Mouse (Mus musculus): Measurements from ENCODE around the gene Arhgef7.
A peak's percentile ranks its signal among the peaks of the same experiment; 100 is the strongest.

Gene Arhgef7

GRCm38 (mm10) chr8:11797729-11798479, 70.4 kb downstream of the Arhgef7 start:
- no peak for DNase-seq (ENCODE audit: low spot score in 2 of 2)

DNA sequence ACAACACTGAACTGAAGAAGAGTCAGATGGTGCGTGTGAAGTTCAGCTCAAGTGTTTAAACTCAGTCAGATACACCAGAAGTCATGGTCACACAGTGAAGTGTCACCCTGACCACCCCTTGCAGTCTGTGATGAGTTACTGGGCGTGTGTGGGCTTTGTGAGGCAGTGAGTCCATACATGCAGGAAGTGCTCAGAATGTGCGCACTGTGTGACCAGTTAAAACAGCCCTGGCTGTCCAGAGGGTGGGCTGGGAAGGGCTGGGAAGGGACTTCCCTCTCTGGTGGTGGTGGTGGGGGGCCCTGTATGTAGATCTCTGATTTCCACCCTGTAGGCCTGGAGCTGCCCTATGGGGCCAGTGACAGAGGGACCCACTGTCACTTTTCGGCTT, 71.0 kb downstream of the Arhgef7 start:
- DNase-seq (ENCODE audit: low spot score in 2 of 2) = no peak

- no peak for DNase-seq (ENCODE audit: low spot score in 2 of 2)
These were observed 71.6 kb downstream of the Arhgef7 start for GRCm38 (mm10) chr8:11799098-11799497.

- DNase-seq (ENCODE audit: low spot score in 2 of 2) = no peak
These were observed 73.0 kb downstream of the Arhgef7 start for GRCm38 (mm10) chr8:11800481-11800880.

GRCm38 (mm10) chr8:11801571-11801970, 74.0 kb downstream of the Arhgef7 start:
- no peak for DNase-seq (ENCODE audit: low spot score in 2 of 2)

DNA sequence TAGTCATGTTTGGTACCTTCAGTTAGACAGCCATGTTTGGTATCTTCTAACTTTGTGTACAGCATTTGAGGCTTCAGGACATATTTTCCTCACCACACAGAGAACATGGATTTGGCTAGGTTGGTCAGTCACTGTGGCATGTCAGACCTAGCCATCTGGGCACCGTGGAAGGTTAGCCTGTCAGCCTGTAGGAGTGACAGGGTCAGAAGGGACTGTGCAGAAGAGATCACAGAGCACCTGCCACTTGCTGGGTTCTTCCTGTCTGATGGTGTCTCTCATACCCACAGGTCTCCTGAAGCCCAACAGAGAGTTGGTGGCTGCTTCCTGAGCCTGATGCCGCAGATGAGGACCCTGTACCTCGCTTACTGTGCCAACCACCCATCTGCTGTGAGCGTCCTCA, 77.4 kb downstream of the Arhgef7 start:
- no peak for DNase-seq (ENCODE audit: low spot score in 2 of 2)

- no peak for DNase-seq (ENCODE audit: low spot score in 2 of 2)
These were observed 78.7 kb downstream of the Arhgef7 start for GRCm38 (mm10) chr8:11806252-11806651.

GRCm38 (mm10) chr8:11807361-11807760, 79.8 kb downstream of the Arhgef7 start:
- no peak for DNase-seq (ENCODE audit: low spot score in 2 of 2)

DNA sequence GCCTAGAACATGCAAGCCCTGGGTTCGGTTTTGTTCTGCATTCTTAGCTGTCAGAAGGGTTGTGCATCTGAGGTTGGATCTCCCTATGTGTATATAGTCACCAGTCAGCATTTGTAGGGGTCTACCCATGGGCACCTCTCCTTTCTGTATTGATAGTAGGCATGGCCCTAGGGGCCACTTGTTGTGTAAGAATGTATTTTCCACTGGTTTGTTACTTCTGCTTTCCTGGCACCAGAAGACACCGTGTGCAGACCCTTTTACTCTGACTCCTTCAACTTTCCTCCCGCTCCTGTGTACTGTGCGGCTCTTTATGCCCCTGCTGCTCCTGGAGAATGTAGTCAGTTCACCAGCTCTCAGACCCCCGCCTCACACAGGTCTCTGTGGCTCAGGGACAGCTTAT, 80.5 kb downstream of the Arhgef7 start:
- no peak for DNase-seq (ENCODE audit: low spot score in 2 of 2)

DNA sequence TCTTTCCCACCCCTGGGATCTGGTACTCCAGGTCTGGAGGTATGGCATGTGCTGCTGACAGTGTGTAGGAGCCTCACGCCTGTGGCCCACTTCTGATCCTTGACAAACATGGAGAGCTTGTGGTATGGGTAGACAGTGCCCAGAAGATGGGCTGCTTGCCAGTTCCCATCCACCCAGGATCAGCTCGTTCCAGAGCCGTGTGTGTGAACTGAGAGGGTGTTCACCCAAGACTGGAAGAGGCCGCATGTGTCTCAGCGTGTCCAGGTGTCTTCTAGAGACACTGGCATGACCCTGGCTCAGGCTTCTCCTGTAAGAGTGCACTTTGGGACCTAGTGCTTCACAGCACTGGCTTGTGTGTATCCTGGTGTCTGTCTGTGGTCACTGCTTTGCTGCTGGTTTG, 82.9 kb downstream of the Arhgef7 start:
- DNase-seq (ENCODE audit: low spot score in 2 of 2) = no peak

DNA sequence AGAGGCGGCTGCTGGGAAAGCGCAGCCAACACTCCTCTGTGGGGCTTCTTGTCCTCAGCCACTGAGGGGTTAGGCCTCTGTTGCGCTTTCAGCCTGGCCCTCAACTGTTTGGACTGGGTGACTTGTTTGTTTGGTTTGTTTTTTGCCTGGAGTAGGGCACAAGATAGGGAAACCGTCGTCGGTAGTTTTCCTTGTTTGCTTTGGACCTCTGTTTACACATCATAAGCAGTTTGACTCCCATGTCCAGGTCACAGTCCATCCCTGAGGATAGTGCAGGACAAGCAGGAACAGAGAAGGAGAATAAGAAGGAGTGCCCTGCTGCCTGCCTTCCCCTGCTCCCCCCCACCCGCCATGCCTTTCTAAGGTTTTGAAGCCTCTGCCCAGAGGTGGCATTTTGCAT, 86.3 kb downstream of the Arhgef7 start:
- no peak for DNase-seq (ENCODE audit: low spot score in 2 of 2)

DNA sequence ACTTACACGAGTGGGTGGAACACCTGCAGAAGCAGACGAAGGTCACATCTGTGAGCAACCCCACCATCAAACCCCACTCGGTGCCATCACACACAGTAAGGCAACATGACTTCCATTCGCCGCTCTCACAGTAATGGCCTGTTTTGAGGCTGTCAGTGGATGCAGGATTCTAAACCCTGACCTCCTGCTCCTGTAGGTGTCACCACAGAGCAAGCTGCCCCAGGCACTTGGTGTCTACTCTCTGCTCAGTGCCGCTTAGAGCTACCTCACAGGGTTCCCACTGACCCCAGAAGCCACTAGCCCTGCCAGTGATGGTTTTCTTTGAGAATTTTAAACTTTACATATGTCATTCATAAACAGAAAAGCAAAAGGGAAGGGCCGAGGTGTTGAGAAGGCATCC, 87.7 kb downstream of the Arhgef7 start:
- DNase-seq (ENCODE audit: low spot score in 2 of 2) = no peak

DNA sequence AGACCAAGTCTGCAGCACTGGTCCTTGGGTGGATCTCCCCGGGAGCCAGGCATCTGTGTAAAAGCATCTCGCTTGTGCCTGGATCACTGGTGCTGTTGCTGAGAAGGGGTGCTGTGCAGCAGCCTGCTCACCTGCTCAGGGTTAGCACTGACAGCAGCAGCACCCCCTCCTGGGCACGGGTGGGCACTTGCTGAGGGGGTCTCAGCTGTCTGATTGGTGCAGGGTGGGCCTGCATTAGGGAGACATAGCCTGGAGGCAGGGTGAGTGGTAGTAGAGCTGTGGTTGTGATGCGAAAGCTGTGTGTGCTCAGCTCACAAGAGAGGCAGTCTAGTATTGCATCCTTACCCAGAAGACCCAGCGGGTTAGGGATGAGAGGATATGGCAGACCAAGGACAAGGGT, 92.6 kb downstream of the Arhgef7 start:
- no peak for DNase-seq (ENCODE audit: low spot score in 2 of 2)

GRCm38 (mm10) chr8:11820568-11820967, 93.0 kb downstream of the Arhgef7 start:
- DNase-seq (ENCODE audit: low spot score in 2 of 2) = peak; percentile 25 to 43

GRCm38 (mm10) chr8:11821451-11822206, 94.1 kb downstream of the Arhgef7 start:
- peak; percentile 24 to 57 for DNase-seq (ENCODE audit: low spot score in 2 of 2)

GRCm38 (mm10) chr8:11822550-11823060, 95.1 kb downstream of the Arhgef7 start:
- DNase-seq (ENCODE audit: low spot score in 2 of 2) = peak in 1 of 2 experiments; percentile 18

GRCm38 (mm10) chr8:11825756-11826155, 98.2 kb downstream of the Arhgef7 start:
- no peak for DNase-seq (ENCODE audit: low spot score in 2 of 2)

- no peak for DNase-seq (ENCODE audit: low spot score in 2 of 2)
These were observed 99.8 kb downstream of the Arhgef7 start for GRCm38 (mm10) chr8:11827312-11827711.

- DNase-seq (ENCODE audit: low spot score in 2 of 2) = no peak
These were observed 102.9 kb downstream of the Arhgef7 start for GRCm38 (mm10) chr8:11830214-11831046.

DNA sequence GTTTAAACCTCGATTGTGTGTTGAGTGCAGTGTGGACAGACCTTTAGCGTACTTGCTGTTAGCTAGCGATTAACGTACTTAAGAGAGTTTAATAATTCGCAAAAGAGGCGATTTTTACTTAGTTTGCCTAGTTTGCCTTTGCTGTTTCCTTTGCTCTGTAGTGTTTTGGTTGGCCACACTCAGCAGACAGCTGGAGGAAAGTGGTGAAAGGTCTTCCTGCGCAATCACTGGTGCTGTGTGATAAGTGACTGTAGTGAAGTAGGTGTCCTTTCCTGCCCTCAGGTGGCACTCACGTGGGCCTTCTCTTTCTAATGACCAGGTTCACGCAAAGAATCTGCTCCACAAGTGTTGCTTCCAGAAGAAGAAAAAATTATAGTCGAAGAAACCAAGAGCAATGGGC, 103.7 kb downstream of the Arhgef7 start:
- no peak for DNase-seq (ENCODE audit: low spot score in 2 of 2)

DNA sequence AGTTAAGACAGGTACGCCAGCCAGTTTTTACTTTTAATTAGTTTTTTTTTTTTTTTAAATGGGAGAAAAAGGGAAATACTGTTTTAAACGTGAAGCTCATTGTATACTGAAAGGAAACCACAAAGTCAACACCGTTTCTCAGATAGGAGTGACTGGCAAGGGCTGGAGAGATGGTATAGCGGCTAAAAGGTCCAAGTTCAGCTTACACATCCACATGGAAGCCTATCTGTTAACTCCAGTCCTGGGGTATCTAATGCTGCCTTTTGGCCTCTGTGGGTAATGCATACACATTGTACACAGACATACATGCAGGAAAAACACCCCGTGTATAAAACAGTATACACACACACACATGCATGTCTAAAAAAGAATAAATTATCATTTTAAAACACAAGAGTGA, 104.4 kb downstream of the Arhgef7 start:
- no peak for DNase-seq (ENCODE audit: low spot score in 2 of 2)

- DNase-seq (ENCODE audit: low spot score in 2 of 2) = no peak
These were observed 105.6 kb downstream of the Arhgef7 start for GRCm38 (mm10) chr8:11833157-11833556.
